Mouse (Mus musculus) spleen, postnatal 36 days (tissue): ENCODE data around the gene Foxp1.
A peak's percentile ranks its signal among the peaks of the same experiment; 100 is the strongest.

Experiments used
- DNase-seq, 2 experiments: peaks; one replicate each; pipeline ENCODE4 v3.0.0; 2022; ENCODE audit warnings: low spot score in 2 of 2, mixed read lengths in 1 of 2

Foxp1 gene

DNA sequence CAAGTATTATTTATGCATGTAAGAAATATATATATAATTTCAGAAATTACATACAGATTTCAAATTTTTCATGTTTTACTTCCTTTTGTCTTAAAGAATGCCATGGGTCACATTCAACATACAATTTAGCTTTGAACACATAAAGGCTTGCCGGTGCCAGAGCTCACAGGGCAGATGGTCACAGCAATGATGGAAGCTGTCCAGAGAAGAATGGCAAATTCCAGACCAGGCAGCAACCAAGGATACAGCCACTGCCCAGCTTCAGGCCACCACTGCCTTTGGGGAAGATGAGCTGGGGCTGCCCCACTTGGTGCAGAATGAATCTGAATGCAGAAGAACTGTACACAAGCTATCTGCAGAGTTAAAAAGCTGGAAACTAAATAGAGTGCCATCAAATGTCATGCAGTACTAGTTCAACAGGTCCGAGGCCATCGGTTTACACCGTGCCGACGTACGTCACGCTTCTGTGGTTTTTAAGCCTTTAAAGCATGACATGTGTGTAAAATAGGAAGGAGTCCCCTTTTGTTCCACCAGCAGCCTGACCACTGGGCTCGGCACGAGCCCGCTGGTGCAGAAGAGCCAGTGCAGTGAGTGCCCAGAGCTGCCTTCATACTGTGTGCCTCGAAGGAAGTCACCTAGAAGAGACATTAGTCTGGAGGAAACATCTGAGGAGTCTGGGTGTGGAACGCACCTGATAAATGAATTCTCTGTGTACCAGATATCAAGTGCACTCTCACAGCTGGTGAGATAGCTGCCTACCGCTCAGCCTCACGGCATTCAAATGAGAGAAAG, 239.5 kb downstream of the Foxp1 start:
- DNase-seq: peak; percentile 47 to 54

DNA sequence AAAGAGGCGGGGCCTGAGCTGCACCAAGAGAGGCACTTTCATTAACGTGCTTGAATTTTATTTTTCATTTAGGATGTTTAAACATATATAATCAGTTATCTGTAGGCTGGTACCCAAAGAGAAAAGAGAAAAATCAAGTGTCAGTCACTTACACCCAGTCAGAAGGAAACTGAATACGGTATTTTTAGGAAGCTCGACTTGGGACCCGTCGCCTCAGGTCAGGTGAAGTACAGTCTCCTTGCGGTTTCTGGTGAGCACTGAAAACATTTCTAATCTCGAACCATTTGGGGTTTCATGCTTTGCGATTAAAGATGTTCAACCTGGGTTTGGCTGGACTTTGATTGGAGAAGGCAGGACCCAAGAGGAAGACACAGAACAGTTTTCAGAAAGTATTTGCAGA, 241.1 kb downstream of the Foxp1 start:
- DNase-seq: no peak

DNA sequence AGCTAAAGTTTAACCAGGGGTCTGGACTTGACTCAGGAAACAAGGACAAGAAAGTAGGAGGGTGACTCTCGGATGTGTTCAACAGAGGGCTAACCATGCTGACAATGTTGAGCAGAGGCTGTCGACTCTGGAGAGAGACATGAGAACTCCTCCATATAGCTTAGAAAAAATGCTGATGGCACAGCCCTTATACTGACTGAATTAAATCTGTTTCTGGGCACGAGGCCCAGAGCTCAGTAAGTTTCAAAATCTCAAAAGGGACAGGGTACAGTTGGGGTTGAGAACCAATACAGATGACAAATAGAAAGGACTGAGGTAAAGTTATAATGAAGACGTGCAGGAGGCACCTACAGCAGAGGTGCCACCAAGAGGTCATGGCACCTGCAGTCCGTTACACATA, 241.9 kb downstream of the Foxp1 start:
- DNase-seq: no peak

DNA sequence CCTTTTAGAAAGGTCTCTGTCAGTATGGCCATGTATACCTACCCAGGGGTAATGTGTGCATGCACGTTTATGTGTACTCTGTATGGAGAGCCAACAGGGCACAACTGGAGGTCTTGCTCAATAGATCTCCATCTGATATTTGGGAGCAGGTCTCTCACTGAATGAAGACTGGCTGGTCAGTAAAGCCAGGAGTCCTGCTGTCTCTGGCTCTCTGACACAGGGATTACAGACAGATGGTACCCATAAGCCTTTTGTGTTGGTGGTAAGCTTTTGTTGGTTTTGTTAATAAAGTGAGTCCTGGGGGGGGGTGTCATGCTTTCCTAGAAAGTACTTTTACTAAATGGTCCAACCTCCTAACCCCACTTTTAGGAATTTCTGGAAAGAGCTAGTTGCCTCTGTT, 245.3 kb downstream of the Foxp1 start:
- no peak for DNase-seq

DNA sequence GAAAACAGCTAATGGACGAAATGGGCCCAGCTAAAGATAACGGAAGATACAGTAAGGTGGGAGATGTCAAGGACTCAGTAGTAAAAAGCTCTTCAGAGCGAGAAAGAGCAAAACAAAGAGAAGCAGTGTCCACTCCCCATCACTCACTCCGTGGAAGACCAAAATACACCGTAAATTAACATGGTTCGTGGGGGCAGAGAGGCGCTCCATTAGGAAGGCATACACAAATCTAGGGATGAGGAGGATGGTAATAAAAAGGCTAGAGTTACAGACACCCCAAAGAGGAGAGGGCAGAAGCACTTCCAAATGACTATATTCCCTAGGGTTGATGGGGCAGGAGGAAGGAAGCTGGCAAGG, 246.2 kb downstream of the Foxp1 start:
- no peak for DNase-seq

DNA sequence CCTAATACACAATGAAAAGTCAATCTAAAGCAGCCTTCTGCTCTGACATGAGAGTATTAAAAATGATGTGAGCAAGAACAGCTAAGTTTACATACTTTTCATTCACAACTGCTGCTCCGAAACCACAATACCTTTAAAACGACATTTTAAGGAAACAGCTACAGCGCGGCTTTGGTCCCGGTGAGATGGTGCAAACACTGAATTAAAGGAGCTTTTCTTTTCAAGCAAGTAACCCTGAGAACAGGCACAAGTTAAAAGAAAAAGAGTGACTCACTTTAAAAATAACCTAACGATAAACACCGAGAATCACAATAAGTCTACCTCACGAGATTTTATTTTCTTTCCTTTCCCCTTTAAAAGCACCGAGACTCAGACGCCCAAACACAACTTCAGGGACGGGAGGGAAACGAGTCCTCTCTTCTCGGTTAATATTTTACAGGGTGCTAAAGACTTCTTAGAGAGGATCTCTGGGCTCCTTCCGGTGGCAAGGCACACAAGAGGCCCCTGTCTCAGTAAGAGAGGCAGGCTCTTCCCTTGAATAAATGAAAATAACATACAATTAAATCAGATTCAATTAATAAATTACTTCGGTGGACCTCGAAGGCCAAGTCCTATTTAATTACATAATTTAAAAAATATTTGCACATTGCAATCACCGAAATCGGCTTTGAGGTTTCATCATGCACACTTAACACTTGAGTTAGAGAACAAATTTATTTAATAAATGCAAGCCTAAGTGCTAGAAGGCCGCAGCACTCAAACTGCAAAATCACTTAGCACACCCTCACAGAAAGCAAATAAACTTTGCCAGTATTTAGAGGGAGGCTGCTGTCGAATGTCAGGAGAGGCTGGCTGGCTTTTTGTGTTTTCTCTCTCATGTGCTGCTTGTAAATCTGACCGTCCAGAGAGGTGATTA, 246.9 kb downstream of the Foxp1 start:
- DNase-seq: no peak

DNA sequence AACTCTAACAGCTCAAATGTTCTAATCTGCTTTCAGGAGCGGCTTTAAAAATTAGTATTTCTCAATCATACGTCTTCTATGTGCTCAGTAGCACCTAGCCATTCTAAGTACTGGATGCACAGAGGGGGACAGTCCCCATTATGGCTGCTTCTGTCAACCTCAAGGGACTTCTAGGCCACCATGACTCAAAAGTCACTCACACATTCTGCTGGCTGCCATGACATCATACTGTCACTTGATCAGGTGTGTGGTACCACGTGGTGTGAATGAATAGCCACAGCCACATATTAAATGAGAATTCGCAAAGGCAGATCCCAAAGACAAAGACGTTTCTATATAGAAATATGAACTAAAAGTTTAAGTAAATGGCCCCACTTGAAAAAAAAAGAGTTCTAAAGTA, 247.9 kb downstream of the Foxp1 start:
- peak in 1 of 2 experiments; percentile 31 for DNase-seq

DNA sequence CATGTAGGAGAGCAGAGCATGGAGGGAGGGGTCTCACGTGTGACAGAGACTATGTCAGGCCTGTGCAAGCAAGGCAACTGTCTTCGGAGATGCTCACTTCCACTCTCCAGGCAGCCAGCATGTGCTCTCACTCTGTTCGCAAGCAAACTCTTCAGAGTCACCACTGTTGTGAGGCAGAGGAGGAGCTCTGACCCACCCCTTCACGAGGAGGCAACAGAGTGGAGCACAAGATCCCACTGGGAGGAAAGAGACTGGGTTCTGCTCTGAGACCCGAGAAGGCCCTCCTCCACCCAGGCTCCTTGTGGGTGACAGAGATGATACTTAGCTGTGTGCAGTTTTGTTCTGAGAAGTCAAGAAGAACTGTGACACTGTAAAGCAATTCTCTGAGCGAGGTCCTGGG, 248.3 kb downstream of the Foxp1 start:
- no peak for DNase-seq

DNA sequence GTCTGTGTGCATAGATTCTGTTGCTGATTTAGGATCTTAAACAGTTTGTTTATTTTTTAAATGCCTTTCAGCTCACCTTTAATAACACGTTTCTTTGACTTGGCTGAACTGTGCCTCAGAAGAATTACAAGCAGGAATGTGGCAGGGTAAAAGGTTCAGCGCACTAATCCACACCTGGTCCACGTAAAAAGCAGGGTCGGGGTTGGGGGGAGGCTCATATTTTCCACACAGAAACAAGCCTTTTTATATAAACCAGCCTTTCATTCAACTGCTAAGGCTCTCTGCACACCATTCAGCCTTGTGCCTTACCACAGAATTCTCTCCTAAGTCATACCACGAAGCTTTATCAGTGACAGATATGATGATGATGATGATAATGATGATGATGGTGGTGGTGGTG, 249.3 kb downstream of the Foxp1 start:
- no peak for DNase-seq

DNA sequence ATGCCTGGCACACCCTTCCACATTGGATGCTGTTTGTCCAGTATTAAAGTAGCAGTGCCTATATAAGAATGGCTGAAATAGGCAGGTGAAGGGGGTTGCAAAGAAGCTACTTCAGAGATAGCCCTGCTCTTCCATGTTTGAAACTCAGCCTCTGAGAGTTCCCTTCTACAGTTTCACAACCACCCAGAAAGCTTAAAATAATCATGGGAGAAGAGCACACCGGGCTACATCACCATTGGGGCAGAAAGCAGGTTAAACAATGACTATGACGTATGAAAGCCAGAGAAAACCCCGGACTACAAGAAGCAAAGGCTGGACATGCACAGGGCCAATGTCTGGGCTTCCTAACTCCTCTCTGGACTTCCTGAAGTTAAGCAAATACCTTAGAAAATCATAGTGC, 250.3 kb downstream of the Foxp1 start:
- DNase-seq: no peak

DNA sequence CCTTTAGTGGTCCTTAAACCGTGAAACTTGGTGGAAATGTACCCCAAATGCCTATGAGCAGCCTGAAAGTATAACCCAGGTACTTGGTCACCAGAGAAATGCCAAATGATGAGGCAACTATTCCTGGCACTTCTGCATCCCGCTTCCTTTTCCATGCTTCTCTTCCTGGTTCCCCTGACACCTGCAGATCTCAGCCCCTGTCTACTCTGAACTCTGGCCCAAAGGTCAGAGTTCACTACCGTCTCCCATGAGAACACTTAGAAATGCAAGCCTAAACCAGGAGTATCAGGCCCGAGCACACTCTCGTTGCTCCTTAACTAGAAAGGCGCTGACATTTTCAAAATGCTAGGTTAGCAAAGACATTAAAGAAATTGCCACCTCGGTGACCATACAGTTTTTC, 250.8 kb downstream of the Foxp1 start:
- no peak for DNase-seq

DNA sequence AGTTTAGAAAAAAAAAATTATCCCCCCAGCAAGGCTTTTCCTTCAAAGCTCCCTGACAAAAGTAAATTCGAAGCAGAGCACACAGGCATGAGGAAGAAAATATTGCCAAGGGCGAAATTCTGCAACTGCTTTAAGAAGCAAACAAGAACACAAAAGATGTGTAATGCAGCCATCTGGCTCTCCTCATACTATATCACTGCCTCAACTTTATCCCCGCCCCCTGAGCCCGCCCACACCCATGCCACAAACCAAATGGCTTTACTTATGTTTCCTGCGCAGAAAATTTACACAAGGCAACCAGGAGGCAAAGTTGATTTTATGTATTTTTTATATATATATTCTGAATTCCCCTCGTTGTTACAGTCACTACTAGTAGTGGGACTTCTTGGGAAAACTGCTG, 252.6 kb downstream of the Foxp1 start:
- DNase-seq: peak; percentile 32 to 45

DNA sequence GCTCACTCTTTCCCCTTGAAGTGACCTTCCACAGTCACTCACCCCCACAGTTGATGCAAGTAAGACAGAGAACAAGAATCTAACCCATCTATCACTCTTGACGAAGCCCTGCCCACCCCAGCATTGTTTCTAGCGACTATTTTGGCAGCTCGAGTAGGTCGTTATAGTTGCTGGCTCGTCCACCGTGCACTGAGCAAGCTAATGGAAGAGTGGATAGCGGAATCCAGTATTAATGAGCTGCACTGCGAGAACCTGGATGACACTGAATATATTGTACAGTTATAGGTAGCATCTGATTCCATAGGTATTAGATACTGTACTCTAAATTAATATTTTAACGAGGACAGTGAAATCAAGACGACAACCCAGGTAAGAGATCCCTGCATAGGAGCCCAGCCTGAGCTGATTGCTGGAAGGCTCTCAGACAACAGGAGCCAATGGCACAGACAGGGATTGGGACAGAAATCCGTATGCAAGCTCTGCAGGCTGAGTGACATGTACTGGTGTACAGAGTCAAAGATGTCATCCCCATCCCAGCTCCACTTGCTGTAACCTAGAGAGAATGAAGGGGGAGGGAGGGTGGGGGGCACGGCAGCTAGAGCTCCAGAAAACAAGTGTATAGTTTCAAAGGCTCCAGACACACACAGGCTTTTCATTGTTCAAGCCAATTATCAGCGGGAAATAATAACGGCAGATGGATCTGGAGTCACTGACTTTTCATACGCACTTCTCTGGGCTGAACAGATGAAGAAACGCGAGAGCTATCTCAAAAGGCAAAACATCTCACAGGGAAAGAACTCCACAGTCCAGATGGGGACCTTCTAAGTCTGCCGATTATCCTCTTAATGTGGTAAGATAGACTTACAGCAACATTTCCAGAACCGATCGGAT, 254.1 kb downstream of the Foxp1 start:
- DNase-seq: no peak

DNA sequence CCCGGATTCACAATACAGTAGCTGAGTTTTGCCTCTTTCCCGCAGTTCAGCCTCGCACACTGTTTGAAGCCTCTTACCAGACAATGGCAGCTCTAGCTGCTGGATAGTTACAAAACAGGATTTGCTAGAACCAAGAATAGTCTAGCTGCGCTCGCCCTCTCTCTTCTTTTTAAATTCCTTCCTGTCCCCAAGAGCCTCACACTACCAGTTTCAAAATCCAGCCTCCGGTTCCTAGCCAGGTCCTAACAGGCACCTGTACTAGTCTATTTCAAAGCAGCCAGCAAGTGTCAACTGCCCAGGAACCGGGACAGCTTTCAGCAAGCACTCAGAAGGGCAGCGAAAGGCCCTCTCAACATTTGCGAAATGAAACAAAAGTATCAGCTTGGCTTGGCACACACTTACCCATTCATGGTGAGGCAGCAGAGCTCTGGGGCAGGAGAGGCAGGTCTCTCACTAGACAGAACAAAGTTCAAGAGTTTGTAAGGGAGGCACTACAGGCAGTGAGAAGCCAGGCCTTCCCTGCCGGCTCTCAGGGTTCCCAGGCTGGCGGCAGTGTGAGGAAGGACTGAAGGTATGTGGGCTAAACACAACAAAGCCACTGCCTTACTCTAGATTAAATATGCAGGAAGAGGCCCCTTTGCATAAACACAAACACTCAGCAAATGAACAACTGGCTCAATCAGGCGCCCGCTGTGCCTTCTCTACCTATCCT, 256.4 kb downstream of the Foxp1 start:
- peak; percentile 59 to 65 for DNase-seq

DNA sequence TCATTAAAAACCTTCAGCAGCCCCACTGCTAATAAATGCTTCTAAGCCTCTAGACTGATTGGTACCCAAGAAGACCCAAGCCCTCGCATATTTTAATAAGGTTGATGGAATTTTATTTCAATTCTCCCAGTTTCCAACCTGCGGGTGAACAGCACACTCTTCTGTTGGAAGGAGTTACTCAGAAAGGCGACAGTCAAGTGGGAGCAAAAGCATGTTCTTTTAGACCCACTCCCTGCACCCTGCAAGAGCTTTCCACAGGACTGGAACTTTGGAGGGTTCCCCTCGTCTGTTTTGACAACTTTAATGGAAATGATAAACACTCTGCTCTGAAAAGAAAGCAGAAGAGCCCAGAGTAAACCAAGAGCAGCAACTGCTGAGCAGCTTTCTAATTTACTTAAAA, 257.3 kb downstream of the Foxp1 start:
- DNase-seq: no peak

DNA sequence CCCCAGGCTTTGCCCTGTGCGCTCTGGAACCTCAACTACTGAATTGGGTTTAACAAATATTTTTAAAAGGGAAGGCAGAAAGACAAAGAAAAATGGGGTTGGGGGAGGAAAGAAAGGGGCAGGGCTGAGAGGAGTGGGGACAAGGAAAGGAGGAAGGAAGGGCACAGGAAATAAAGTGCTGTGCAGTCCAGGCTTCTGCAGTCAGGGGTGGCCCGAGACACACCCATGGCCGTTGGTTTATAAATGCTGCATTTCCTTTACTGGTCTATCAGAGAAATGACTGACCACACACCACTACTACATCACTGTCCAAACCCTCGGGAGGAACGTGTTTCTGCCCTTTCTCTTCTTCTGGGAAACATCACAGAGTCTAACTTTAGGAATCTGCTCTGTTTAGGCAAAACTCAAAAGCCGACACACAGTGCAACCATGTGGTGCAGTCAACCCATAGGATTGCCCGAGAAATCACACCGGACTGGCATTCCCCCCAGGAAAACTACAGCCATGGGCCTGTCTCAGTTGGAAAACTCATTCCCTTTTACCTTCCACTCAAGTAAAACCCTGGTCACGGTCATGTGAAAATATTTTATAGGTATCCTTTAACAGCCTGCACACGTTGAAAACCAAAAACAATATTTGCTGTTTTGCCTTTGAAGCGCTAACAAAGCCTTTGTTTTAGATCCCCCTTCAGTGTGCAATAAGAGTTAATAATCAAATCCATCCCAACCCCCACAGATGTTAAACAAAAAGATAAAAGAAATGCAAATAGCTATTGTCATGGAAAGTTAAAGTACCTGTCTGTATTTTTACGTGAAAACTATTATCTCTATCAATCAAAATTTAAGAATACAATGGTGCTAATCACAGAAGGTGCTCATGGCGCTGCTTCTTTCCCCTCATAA, 258.1 kb downstream of the Foxp1 start:
- peak; percentile 48 to 60 for DNase-seq

DNA sequence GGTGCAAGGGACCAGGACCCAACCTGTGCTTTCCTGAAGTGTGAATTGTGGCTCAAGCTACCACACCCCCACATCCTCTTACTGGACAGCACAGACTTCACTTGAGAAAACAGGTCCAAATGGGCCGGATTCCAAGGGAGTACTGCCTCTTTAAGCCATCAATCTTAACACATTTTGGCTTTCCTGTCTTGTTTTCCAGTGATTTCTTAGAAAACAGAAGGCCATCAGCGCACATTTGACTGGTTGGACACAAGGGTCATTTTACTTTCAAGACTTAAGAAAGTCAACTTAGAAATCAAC, 258.7 kb downstream of the Foxp1 start:
- no peak for DNase-seq

DNA sequence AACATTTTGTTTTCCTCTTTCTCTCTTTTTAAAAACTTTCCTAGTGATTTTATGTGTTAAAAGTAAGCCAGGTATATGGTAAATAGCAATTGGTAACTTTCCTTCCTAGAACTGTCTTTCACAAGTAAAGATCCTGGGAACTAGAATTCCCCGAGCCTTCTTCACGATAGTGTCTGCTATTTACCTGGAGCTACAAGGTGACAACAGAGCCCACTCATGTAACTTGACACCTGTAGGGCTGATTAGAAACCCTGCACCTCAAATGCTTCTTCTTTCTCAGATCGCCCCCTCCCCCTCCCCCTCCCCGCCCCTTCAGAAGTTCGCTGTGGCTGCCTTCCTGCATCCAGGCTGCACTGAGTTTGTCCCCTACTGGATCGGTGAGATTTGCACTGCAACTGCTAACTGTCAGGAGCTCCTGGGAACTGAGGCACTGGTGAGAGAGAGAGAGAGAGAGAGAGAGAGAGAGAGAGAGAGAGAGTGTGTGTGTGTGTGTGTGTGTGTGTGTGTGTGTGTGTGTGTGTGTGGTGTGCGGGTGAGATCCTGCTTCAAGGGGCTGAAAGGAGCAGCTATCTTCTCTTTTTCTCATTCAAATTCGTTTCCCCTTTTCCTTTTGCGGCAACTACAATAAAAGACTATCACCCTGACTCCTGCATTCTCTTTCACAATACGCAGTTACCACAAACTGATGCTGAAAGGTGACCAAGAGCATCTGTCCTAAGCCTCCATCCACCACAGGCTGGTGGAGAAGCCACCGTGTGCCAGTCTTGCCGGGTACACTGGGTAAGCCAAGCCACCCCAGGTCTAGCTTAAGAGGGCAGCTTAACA, 259.2 kb downstream of the Foxp1 start:
- DNase-seq: peak in 1 of 2 experiments; percentile 58

DNA sequence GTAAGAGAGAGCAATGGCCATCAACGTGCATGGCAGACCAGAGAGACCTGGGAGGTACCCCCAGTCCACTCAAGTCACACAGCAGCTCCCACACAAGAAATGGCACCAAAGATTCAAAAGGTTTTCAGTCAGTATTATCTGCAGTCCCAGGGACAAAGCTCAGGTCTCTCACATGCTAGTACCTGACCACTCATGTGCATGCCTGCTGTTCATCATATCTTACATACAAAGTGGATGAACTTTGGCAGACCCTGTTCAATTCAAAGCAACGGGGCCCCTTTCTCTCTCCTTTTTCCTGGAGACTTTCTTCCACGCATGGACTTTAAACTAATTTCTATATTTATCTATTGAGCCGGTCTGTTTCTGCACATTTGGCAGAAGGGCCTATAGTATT, 260.8 kb downstream of the Foxp1 start:
- DNase-seq: no peak
